Mouse (Mus musculus): ENCODE results near the gene Crebbp.

DNA sequence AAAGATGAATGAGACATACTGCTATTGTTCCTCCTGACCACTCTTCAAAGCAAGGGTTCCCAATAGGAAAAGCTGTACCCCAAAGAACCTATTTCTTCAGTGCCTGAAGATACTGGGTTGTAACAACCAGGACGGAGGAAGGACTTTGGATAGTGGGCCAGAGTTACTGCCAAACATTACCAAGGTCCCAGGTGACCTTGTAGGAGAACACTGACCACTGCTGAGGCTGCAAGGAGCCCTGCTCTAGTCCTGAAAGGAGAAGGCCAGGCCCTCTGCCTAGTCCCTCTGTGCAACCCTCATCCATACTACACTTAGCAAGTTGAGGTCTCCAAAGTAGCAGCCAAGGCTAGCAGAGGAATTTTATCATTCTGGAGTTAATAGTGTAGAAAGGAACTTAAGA, 60.7 kb downstream of the Crebbp start:
- TF ChIP-seq CTCF (conservative IDR thresholded peaks at IDR 0.05; ENCODE audit: low read length) = no peak
- no peak for TF ChIP-seq POU5F1 (IDR thresholded peaks at IDR 0.05; ENCODE audit: borderline replicate concordance, low read length)

All from E14TG2a.4 (cell line).